Mouse (Mus musculus): ENCODE data around the gene Akt1s1.

The Akt1s1 gene

DNA sequence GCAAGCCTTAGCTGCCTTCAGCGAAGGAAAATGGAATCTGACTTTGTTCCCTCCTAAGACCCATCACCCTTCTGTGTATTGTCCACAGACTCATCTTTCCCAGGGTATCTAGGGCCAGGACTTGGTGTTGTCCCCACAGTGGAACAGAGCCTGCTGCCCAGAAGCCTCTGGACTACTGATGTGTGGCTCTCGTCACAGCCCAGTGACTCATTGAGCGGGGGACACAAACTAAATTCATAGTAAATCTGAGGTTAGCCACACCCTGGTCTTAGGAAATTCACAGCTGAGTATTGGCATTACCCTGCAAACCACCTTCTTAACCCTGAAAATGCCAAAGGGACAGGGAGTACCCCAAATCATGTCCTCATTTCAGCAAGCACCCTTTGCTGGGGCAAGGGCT, 22.0 kb upstream of the Akt1s1 start:
- DNase-seq = no peak

DNA sequence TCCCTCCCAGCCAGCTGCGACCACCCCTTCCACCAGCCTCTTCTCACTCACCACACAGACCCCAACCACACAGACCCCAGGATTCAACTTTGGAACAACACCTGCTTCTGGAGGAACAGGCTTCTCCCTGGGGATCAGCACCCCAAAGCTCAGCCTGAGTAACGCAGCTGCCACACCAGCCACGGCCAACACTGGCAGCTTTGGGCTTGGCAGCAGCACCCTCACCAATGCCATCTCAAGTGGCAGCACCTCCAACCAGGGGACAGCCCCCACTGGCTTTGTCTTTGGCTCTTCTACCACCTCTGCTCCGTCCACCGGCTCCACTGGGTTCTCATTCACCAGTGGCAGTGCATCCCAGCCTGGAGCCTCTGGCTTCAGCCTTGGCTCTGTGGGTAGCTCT, 20.1 kb upstream of the Akt1s1 start:
- peak; percentile 5 for DNase-seq

DNA sequence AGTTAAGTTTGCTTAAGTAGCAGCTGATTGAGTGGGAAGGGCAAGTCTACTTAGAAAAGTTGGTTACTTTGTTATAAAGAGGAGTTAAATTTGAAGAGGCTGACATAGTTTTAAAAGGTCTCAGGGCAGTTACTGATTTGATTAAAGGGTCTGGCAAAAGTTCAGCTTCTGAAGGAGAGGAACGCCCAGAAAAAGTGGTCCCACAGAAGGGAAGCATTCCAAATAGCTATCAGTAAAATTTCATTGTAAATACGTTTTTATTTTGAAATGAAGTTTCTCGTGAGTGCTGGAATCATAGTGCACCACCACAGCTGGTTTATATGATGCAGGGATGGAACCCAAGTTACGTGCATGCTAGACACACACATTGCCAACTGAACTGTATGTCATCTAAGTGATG, 16.0 kb upstream of the Akt1s1 start:
- DNase-seq = no peak

DNA sequence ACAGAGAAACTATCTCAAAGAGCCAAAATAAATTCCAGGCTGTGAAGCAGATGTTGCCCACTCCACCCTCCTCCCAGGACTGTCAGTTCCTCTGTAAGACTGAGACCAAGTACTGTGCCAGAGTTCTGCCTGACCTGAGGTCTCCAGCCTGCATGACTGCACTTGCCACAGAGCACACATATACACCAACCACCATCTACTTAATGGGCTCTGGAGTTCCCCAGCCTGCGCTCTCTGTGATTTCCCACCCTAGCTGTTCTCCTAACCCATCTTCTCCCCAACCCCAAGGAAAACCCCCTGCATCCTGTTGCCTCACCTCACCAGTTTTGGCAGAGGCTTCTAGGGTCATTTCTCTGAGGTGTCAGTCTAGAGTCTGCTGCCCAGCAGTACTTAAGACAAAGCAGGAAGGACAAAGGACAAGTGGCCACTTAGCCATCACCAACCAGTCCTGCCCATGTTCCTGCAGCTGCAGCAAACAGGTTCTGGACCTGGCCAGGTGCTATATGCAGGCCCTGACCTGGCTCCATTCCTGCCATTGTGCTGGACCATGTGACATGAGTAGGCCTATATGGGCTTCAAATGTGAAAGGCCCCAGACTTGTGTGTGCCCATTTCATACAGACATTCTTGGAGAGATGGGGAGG, 13.3 kb upstream of the Akt1s1 start:
- no peak for DNase-seq

DNA sequence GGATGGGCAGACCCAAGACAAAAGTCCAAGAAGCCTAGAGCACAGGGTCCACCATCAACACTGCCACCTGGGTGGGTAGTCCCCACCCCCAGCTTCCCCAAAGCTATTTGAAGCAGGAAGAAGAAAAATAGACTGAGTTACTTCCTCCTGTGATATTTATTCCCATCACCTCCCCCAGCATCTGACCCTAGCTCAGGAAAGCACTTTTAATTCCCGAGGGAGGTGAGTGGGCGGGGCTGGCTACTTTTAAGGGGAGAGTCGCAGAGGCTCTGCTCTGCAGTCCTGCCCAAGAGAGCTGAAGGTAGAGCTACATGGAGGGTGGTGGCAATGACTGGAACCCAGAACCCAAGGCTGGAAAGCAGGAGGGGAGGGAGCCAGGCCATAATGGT, 12.8 kb upstream of the Akt1s1 start:
- no peak for DNase-seq

DNA sequence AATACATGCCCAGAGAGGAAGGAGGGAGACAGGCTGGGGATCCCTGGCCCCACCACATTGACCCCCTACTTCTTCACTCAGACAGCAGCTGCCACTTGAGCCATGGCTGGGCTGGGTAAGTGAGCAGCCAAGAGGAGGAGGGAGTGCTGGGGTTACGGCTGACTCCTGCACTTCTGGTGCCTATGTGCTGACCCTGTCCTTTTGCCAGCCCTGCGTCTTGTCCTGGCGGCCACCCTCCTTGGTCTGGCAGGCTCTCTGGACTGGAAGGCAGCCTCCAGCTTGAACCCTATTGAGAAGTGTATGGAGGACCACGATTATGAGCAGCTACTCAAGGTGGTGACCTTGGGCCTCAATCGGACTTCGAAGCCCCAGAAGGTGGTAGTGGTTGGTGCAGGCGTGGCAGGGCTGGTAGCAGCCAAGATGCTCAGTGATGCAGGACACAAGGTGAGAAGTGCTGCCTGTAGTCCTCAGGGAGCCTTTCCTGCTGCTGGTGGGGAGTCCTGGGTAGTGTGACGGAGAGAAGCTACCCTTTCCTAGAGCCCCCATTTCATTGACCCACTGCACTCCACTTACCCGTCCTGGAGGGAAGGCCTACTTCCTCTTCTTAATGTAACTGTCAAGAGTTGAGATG, 12.3 kb upstream of the Akt1s1 start:
- DNase-seq = peak; percentile 15

DNA sequence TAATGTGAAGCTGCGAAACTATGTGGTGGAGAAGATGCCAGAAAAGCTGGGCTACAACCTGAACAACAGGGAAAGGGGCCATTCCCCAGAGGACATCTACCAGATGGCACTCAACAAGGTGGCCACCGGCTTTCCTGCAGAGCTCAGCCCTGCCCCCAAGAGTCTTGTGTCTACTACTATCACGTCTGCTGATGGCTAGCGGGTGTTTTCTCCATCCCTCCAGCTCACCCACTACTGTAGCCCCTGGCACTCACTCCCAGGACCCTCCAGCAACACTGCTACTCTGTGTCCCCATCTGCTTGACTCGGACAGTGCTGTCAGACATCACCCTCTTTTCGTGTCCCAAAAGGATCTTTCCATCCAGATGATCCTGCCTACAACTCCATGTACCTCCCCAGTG, 10.7 kb upstream of the Akt1s1 start:
- DNase-seq = no peak

DNA sequence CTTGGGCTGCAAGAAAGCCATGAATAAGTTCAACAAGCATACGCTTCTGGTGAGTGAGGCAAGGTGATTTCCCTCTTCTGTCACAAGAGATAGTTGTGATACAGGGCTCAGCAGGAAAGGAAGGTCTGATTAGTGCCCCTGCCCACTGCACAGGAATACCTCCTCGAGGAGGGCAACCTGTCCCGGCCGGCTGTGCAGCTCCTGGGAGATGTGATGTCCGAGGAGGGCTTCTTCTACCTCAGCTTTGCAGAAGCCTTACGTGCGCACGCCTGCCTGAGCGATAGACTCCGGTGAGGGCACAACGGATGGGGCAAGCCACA, 9.7 kb upstream of the Akt1s1 start:
- DNase-seq = no peak

DNA sequence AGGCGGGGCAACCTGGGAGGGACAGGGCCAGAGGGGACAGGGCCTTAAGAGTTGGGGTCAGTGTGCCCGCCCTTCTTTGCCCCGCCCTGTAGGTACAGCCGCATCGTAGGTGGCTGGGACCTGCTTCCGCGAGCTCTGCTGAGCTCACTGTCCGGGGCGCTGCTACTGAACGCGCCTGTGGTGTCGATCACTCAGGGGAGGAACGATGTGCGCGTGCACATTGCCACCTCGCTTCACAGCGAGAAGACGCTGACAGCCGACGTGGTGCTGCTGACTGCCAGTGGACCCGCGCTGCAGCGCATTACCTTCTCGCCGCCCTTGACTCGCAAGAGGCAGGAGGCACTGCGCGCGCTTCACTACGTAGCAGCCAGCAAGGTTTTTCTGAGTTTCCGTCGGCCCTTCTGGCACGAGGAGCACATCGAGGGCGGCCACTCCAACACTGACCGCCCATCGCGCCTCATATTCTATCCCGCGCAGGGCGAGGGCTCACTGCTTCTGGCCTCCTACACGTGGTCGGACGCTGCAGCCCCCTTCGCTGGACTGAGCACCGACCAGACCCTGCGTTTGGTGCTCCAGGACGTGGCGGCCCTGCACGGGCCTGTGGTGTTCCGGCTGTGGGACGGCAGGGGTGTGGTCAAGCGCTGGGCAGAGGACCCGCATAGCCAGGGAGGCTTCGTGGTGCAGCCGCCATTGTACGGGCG, 9.2 kb upstream of the Akt1s1 start:
- peak; percentile 36 for DNase-seq

DNA sequence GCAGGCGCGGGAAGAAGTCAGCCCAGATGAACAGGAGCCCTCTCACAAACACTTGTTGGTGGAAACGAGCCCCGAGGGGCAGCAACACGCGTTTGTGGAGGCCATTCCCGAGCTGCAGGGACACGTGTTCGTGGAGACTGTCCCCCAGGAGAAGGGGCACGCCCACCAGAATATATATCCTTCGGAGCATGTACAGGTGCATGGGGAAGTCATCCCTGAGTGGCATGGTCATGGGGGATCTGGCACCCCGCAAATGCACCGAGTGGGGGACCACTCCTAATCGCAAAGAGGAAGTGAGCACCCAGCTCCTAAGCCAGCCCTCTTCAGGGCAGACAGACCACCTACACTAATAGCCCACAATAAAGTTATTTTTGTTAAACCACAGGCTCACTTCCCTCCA, 8.4 kb upstream of the Akt1s1 start:
- DNase-seq = peak; percentile 36

DNA sequence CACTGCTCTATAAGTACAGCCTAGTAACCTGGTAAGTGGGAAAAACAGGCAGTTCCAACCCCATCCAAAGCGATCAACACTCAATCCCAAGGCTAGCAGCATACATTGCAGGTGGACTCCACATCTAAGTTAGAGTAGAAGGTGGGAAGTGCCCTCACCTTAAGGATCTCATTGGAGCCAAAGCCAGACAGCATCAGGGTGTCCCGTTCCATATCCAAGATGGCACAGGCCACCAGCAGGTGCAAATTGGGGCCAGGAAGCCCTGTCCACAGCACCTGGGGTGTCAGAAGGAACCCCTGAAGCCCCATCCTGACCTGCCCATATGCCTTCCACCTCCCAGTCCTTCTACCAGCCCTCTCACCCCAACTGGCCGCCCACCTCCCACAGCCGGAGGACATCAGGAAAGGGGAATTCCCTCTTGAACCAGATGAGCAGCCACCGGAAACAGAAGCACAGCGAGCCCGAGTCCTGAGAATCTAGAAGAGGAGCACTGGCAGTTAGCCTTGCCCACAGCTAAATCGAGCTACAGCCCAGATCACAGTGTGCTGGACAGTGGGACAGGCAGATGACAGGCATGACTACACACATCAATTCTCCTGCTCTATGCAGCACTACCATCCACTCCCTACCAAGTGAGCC, 6.8 kb upstream of the Akt1s1 start:
- peak; percentile 20 for DNase-seq

DNA sequence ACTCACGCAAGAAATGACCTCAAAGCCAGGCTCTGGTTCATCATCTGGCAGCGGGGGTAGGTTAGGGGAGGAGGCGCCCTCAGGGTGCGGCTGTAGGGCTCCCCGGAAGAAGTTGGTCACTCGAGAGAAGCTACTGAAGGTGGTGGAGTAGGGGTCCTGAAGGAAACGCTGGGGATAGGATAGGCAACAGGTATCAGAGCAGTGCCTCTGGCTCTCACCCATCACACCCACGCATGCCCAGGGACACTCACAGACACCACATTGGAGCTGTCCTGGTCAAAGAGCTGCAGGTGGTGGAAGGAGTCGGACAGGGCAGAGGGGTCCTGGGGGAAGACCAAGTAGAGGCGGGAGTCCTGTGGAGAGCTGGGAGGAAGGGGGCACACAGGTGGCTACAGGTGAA, 3.8 kb upstream of the Akt1s1 start:
- DNase-seq = peak; percentile 58

DNA sequence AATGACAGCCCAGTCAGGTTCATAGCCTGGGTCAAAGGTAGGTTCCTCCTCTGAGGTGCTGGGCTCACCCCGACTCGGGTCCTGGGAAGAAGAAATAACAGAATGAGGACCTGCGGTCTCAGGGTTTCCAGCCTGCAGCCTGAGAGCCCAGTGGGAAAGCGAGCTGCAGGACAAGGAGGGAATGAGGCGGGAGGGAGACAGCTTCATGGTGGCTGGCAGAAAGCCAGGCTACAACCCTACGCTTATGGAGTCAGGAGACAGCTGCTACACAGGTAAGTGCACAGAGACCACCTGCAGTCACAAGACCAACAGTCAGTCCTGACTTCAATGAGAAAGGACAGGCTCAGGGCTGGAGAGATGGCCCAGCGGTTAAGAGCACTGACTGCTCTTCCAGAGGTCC, 2.0 kb upstream of the Akt1s1 start:
- DNase-seq = peak; percentile 73

DNA sequence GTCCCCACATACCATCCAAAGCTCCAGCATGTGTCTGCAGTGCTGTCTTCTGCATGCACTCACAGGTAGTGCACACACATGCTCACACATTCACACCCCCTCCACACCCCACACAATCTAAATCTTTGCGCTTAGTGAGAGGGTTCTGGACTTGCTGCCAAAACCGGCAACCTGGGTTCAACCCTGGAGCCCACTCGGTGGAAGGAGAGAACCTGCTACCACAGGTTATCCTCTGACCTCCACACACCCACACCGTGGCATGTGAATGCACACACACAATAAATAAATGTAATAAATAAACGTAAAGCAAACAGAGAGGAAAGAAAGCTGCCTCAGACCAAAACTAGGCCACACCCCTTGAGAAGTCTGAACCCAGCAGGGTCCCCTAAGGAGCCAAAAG, 1.0 kb upstream of the Akt1s1 start:
- peak; percentile 72 for DNase-seq

DNA sequence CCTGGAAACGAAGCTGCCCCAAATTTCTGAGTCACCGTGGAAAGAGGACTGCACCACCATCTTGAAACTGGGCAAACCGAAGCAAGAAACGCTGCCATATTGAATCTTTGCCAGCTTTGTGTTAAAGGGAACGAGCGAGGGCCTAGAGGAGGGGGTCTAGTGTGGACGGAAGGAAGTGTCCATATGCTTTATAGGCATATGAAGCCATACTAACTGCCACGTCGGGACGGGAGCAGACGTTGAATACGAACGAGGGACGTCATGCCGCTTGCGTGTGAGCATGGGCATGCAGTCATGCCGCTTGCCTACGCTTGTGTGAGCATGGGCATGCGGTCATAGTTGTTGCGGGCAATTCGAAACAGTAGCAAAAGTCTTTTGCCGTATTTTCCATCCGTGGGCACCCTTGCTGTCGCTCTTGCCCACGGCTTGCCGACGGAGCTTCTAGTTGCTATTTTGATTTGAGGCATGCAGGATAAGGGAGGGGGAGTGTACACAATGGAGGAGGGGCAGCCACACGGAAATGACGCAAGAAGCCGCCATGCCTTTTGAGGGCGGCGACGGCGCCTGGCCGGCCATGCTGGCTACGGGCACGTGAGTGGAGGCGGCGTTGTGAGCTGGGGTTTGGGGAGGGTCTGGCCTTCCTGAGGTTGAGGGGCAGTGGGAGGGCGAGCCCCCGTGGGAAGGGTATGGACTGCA, 773 bp downstream of the Akt1s1 start:
- peak; percentile 94 for DNase-seq

DNA sequence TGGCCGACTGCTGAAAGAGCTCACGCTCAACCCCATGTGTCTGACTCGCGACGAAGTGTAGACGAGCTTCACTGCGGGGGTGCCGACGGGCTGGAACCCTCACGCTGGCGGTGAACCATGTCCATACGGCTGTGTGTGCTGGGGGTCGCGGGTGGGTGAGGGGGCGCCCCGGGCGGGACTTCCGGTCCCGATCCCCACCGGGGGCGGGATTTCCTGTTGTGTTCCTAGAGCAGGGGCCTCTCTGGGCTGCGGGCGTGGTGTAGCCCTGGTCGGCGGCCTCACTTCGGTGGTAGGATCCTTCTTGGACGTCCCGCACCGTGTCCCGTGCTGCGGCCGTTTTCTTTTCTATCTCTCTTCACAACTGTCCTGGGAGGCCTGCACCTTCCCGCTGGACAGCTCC, 1.4 kb downstream of the Akt1s1 start:
- DNase-seq = no peak

DNA sequence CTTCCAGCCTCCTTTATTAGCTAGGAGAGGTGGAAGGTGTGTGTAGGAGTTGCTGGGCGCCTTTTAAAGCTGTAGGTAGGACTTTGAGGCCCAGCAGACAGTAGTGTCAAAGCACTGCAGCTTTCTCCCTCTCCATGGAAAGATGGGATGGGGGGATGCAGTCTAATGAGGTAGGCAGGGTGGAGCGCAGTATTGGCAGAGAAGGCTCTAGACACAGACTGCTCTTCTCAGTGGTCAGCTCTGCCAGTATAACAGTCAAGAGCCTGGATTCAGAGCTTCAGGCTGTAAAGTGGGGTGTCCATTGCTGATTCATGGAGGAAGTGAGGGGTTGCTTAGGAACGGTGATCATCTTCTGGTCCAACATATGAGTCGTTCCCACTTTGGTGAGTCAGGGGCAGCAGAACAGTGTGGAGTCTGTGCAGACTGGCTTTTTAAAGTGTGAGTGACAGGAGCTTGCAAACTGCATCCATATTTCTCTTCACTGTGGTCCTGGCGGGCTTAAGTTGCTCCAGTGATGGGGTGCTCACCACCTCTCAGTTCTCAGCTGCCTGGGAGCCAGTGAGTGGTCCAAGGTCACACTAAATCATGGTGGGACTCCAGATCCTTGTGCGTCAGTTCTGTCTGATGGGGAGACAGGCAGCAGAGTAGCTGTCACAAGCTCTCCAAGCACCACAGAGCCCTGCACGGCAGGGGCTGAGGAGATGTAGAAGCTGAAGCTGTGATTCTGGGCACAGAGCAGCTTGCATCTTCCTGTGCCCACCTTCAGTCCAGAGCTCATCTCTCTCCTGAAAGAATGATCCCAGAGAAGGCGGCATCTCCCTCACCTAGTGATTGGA, 2.2 kb downstream of the Akt1s1 start:
- peak; percentile 60 for DNase-seq

DNA sequence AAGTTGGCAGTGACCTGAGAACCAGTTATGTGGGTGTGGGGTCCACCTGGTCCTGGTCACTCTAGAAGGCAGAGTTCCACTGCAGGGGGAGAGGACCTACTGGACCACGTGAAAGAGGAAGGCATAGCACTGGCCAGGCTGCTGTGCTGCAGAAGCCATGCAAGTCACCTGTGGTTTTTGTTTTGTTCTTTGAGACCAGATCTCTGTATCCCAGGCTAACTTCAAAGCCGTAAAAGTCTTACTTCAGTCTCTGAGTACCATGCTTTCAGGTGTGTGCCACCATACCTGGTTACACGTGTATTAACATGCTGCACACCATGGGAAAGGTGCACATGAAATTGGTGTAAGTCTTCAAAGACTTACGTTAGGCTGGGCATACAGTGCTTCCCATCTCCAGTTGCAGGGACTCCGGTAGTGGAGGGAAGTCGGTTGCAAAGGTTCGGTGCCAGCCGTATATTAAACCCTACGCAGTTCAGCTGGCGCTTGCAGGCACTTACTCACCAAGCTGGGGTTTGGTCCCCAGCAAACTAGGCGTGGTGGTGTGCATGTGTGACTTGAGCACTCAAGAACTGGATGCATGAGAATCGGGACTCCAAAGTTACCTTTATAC, 2.9 kb downstream of the Akt1s1 start:
- no peak for DNase-seq

DNA sequence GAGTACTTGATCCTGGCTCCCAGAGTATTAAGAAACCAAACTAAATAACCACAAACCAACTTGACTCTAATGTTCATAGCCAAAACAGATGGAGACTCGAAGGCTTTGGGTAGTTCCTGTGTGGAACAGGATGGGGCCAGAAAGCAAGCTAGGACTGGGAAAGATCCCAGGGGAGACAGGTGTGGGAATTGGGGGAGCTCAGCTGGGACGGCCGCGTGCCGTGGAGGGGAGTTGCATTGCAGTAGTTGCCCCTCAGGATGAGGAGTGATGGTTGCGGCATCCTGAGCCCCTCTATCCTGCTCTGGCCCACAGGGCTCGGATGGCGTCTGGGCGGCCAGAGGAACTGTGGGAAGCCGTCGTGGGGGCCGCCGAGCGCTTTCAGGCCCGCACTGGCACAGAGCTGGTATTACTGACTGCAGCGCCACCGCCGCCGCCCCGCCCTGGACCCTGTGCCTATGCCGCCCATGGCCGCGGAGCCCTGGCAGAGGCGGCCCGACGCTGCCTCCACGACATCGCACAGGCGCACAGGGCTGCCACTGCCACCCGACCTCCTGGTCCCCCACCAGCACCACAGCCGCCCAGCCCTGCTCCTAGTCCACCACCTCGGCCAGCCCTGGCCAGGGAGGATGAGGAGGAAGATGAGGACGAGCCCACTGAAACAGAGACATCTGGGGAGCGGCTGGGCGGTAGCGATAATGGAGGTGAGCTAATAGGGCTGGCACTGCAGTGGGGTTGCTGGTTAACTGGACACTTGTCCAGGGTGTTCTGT, 3.7 kb downstream of the Akt1s1 start:
- peak; percentile 70 for DNase-seq

DNA sequence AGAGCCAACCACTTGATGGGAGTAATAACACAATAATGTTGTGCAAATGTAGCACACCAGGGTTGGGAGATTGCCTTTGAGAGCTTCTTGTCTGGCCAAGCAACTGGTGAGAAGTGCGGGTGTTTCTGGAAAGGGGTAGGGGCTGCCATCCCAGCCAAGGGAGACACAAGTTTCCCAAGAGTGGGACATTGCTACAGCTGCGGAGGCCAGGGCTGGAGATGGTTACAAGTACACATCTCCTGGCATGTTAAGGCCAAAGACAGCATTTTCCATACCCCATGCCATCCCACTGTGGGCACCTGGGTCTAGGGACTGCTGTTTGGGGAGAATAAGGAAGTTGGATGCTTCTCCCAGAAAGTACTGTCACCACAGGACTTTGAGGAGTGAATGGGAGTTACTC, 4.3 kb downstream of the Akt1s1 start:
- peak; percentile 62 for DNase-seq

DNA sequence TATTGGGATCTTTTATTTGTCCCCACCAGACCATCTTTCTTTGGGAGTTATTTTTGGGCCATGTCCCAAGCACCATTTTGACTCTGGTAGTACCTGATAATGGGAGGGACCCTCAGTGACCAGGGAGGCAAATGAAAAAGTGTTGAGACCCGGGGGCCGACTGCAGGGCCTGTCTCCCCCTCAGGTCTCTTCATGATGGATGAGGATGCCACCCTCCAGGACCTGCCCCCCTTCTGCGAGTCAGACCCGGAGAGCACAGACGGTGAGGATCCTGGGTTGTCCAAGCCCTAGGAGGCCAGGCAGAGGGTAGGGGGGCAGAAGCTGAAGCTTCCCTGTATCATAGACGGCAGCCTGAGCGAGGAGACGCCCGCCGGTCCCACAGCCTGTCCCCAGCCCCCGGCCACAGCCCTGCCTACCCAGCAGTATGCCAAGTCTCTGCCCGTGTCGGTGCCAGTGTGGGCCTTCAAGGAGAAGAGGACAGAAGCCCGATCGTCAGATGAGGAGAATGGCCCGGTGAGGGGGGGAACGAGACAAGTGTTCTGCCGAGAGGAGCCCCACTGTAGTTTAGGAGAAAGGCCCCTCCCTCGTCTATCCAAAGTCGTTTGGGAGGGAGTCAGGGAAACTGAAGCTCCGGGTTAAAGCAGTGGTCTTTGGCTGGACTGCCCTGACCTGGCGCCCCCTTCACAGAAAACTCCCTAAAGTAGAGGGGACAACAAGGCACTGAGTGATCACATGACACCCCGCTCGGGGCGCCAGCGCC, 5.0 kb downstream of the Akt1s1 start:
- peak; percentile 75 for DNase-seq
